Mouse (Mus musculus) adrenal gland, adult 10 weeks (tissue): Measurements from ENCODE around the gene Mrps6. TPM values are rescaled to one million over a fixed set of nuclear protein-coding genes. Genes with fewer than 3 reads are reported as not detected.

Source experiments
- polyA plus RNA-seq: library from polyadenylated mRNA; stranded (reverse); fragments of 350-450 nt; fragmentation: Illumina TruSeq; extraction: RNeasy Lipid Tissue Mini Kit (QIAGEN cat#74804); gene quantifications from one replicate; pipeline ENCODE4 v1.2.3, GENCODE M21; 2014; ENCODE audit warnings: low read depth, low replicate concordance

The Mrps6 gene
- polyA plus RNA-seq = 129 TPM

GRCm38 (mm10) chr16:92057852-92058643, at the start of gene Mrps6, which contains the start of the genes Gm49711 and Slc5a3:
Mrps6 (plus strand) TSS chr16:92058270.
Gm49711 (plus strand) TSS chr16:92058316.
Slc5a3 (plus strand) TSS chr16:92058322.

Other genes with a start within 250 kb of the Mrps6 start
- gene Gm49711, start within 50 bp of the Mrps6 start, polyA plus RNA-seq = not detected
- gene Slc5a3, start 52 bp downstream of the Mrps6 start, polyA plus RNA-seq = 40.7 TPM
- gene Kcne2, start 234.1 kb downstream of the Mrps6 start, polyA plus RNA-seq = not detected
- 114 TPM for gene Smim11, start 243.0 kb downstream of the Mrps6 start, polyA plus RNA-seq